Mouse (Mus musculus): ENCODE measurements around the gene Cdk17.

GRCm38 (mm10) chr10:93178662-93179061 lies 18.0 kb downstream of the Cdk17 start:
- TF ChIP-seq CTCF (IDR thresholded peaks at IDR 0.05; ENCODE audit: low read depth) (peak; percentile 33), EP300 (optimal IDR thresholded peaks at IDR 0.05) (no peak)

Data from stomach, postnatal 0 days (tissue).